Mouse (Mus musculus) midbrain, embryonic 15.5 days (tissue): ENCODE measurements around the gene Slfn5. TPM values are rescaled to one million over a fixed set of nuclear protein-coding genes. Genes with fewer than 3 reads are reported as not detected.
"Not testable (repeated sequence)": the region's sequence is repeated elsewhere in the genome, so short reads cannot be mapped to it uniquely, and the experiment has no call there.

ENCODE experiments used
- ATAC-seq: fragments of 200-750 bp; cut with Nextera tagmentation; replicated peaks from 2 replicates; pipeline ENCODE4 v1.8.0; 2017; ENCODE audit warnings: moderate TSS enrichment
- H3K27ac ChIP-seq: fragments of 300-500 bp; sonication (generic); 2 replicates; pipeline ENCODE4 v1.5.1; 2015; ENCODE audit warnings: mild to moderate bottlenecking, inconsistent platforms
- H3K27me3 ChIP-seq: fragments of 300-500 bp; sonication (generic); replicated peaks from 2 replicates; pipeline ENCODE4 v1.6.1; 2015; ENCODE audit warnings: inconsistent platforms
- H3K36me3 ChIP-seq: fragments of 300-500 bp; sonication (generic); replicated peaks from 2 replicates; pipeline ENCODE4 v1.6.1; 2015; ENCODE audit warnings: inconsistent platforms
- H3K4me1 ChIP-seq: fragments of 300-500 bp; sonication (generic); 2 replicates; pipeline ENCODE4 v1.6.1; 2015; ENCODE audit warnings: inconsistent platforms
- H3K4me2 ChIP-seq: fragments of 300-500 bp; sonication (generic); 2 replicates; pipeline ENCODE4 v1.6.1; 2015; ENCODE audit warnings: inconsistent platforms, mild to moderate bottlenecking, moderate library complexity
- H3K4me3 ChIP-seq: fragments of 300-500 bp; sonication (generic); 2 replicates; pipeline ENCODE4 v1.5.1; 2015; ENCODE audit warnings: mild to moderate bottlenecking, inconsistent platforms
- H3K9ac ChIP-seq: fragments of 300-500 bp; sonication (generic); 2 replicates; pipeline ENCODE4 v1.6.1; 2015; ENCODE audit warnings: mild to moderate bottlenecking, inconsistent platforms
- H3K9me3 ChIP-seq: fragments of 300-500 bp; sonication (generic); 2 replicates; pipeline ENCODE4 v1.6.1; 2016; ENCODE audit warnings: inconsistent platforms
- WGBS: fragments of 180-500 bp; shearing (Covaris S2); methylation state at CpG from one replicate; pipeline ENCODE4 v1.1.7; 2015; ENCODE audit warnings: mixed read lengths; 5-methylcytosine and 5-hydroxymethylcytosine counted together
- microRNA-seq: library from miRNA; unstranded; fragments of <30 nt; microRNA quantifications from one replicate; pipeline ENCODE4, GENCODE M21; 2016
- polyA plus RNA-seq: library from polyadenylated mRNA; unstranded; fragments of >200 nt; fragmentation: Nextera tagmentation; extraction: Ambion mirVana; gene quantifications from 2 replicates; pipeline ENCODE4 v1.2.1, GENCODE M21; 2015

Slfn5 gene
- polyA plus RNA-seq, 1 experiment from 2014 or later: 1.8 TPM

- Histone ChIP-seq H3K27me3 (no peaks in the 10 kb centered on the region), H3K36me3 (no peaks in the 10 kb centered on the region), H3K27ac (no peak overlapping the region), H3K9me3 (no peaks in the 10 kb centered on the region), H3K4me1 (no peaks in the 10 kb centered on the region), H3K9ac (no peak overlapping the region), H3K4me2 (no peak overlapping the region), H3K4me3 (no peak overlapping the region)
- no peak for ATAC-seq
- WGBS: 82% methylated on average over 17 of the region's 17 CpGs
Observed at GRCm38 (mm10) chr11:82983193-82983592, 32.0 kb downstream of the Slfn5 start.

- H3K9me3 ChIP-seq: no peaks in the 10 kb centered on the region
- H3K9ac ChIP-seq: no peak overlapping the region
- H3K4me1 ChIP-seq: peaks cover 10% of the 10 kb centered on the region; the same call in 1 of the 2 replicates
- no peak for ATAC-seq
- H3K27ac ChIP-seq: no peak overlapping the region
- WGBS: 91% methylated on average over 6 of the region's 6 CpGs
- H3K4me3 ChIP-seq: no peak overlapping the region
- H3K4me2 ChIP-seq: no peak overlapping the region
- peaks cover 5% of the 10 kb centered on the region; the same call in 1 of the 2 replicates for H3K27me3 ChIP-seq
- no peaks in the 10 kb centered on the region for H3K36me3 ChIP-seq
Observed at GRCm38 (mm10) chr11:82987621-82988020, 36.5 kb downstream of the Slfn5 start.

GRCm38 (mm10) chr11:82989357-82989756 lies 38.2 kb downstream of the Slfn5 start:
- Histone ChIP-seq H3K9ac (no peak overlapping the region), H3K4me3 (no peak overlapping the region), H3K4me2 (peak overlapping the region; percentile 5; the same call in 1 of the 2 replicates), H3K27me3 (peaks cover 5% of the 10 kb centered on the region; the same call in 1 of the 2 replicates), H3K9me3 (no peaks in the 10 kb centered on the region), H3K27ac (no peak overlapping the region), H3K36me3 (no peaks in the 10 kb centered on the region), H3K4me1 (peaks cover 10% of the 10 kb centered on the region; the same call in 1 of the 2 replicates)
- WGBS: 45% methylated on average over 12 of the region's 12 CpGs
- ATAC-seq: no peak

- not testable (repeated sequence) for H3K27ac ChIP-seq, H3K36me3 ChIP-seq, H3K9ac ChIP-seq, ATAC-seq, H3K27me3 ChIP-seq, H3K9me3 ChIP-seq
- peak overlapping the region; percentile 31 for H3K4me3 ChIP-seq
- peak overlapping the region; percentile 54 for H3K4me2 ChIP-seq
- 13% methylated on average over 19 of the region's 19 CpGs for WGBS
- H3K4me1 ChIP-seq: peaks cover 10% of the 10 kb centered on the region; the same call in 1 of the 2 replicates
Observed at GRCm38 (mm10) chr11:82990612-82991385, 39.6 kb downstream of the Slfn5 start.

GRCm38 (mm10) chr11:82991469-82992166 lies 40.5 kb downstream of the Slfn5 start, which contains the start of gene Slfn9:
Gene Slfn9 (minus strand): TSS chr11:82991830.
- H3K4me3 ChIP-seq: peak within 1 kb of the TSS; percentile 31
- WGBS: 7% methylated on average over 14 of the region's 14 CpGs
- peak within 1 kb of the TSS; percentile 54 for H3K4me2 ChIP-seq
- H3K27me3 ChIP-seq: peaks cover 5% of the 10 kb centered on the region; the same call in 1 of the 2 replicates
- no peak within 1 kb of the TSS for H3K27ac ChIP-seq
- H3K9me3 ChIP-seq: no peaks in the 10 kb centered on the region
- peaks cover 10% of the 10 kb centered on the region; the same call in 1 of the 2 replicates for H3K4me1 ChIP-seq
- no peak within 1 kb of the TSS for H3K9ac ChIP-seq
- no peaks in the 10 kb centered on the region for H3K36me3 ChIP-seq
- no peak for ATAC-seq

- no peaks in the 10 kb centered on the region for H3K9me3 ChIP-seq
- no peak overlapping the region for H3K9ac ChIP-seq
- H3K4me2 ChIP-seq: no peak overlapping the region
- no peaks in the 10 kb centered on the region for H3K27me3 ChIP-seq
- no peak overlapping the region for H3K27ac ChIP-seq
- no peaks in the 10 kb centered on the region for H3K36me3 ChIP-seq
- 85% methylated on average over 1 of the region's 1 CpGs for WGBS
- H3K4me3 ChIP-seq: no peak overlapping the region
- H3K4me1 ChIP-seq: no peaks in the 10 kb centered on the region
- ATAC-seq: no peak
Observed at GRCm38 (mm10) chr11:83013356-83013755, 62.2 kb downstream of the Slfn5 start.

Small RNA genes within 50 kb of the gene (microRNA-seq; reads per million reads assigned to microRNA genes)
- gene Mir7679: not detected

Other genes starting within 250 kb of the Slfn5 start
- 0.11 and 0.56 TPM in 2 replicates for gene Cct6b, start 187.0 kb upstream of the Slfn5 start, polyA plus RNA-seq
- gene Zfp830, start 187.0 kb upstream of the Slfn5 start, polyA plus RNA-seq: 28.3 and 31.9 TPM in 2 replicates
- gene Lig3, start 170.2 kb upstream of the Slfn5 start, polyA plus RNA-seq: 27.4 and 29.1 TPM in 2 replicates
- gene Rffl, start 80.1 kb upstream of the Slfn5 start, polyA plus RNA-seq: 4.1 and 4.6 TPM in 2 replicates
- gene Rad51d, start 60.7 kb upstream of the Slfn5 start, polyA plus RNA-seq: 12.1 and 13.9 TPM in 2 replicates
- gene Fndc8, start 59.2 kb upstream of the Slfn5 start, polyA plus RNA-seq: 0.78 and 1.2 TPM in 2 replicates
- gene Nle1, start 42.9 kb upstream of the Slfn5 start, polyA plus RNA-seq: 33.8 and 36.8 TPM in 2 replicates
- 1.3 and 2.0 TPM in 2 replicates for gene Unc45b, start 40.8 kb upstream of the Slfn5 start, polyA plus RNA-seq
- gene Slfn9, start 40.5 kb downstream of the Slfn5 start, polyA plus RNA-seq: 1.9 and 2.2 TPM in 2 replicates
- 0.26 and 0.27 TPM in 2 replicates for gene Slfn8, start 69.5 kb downstream of the Slfn5 start, polyA plus RNA-seq
- 1.6 and 2.2 TPM in 2 replicates for gene Slfn2, start 113.8 kb downstream of the Slfn5 start, polyA plus RNA-seq
- gene Slfn1, start 165.5 kb downstream of the Slfn5 start, polyA plus RNA-seq: 0.09 and 0.15 TPM in 2 replicates
- 0.18 TPM in 2 replicates for gene Slfn4, start 223.8 kb downstream of the Slfn5 start, polyA plus RNA-seq
- 0.08 and 0.11 TPM in 2 replicates for gene Slfn3, start 240.0 kb downstream of the Slfn5 start, polyA plus RNA-seq